Mouse (Mus musculus) liver, embryonic 14.5 days (tissue): ENCODE measurements at regions not wholly inside any gene's neighbourhood (a gene's known extent, or its start where the extent isn't known, plus 50 kb on each side); places are given as distances from the start of the nearest gene placed in this dataset.

Experiments used
- ATAC-seq: fragments of 200-750 bp; cut with Nextera tagmentation; 2 replicates; pipeline ENCODE4 v1.8.0; 2017; ENCODE audit warnings: moderate number of reproducible peaks, mild to moderate bottlenecking, moderate library complexity; ENCODE audit not compliant: insufficient read depth
- DNase-seq, 3 experiments: peaks; one replicate each; pipeline ENCODE4 v3.0.0-alpha.2; 2012 to 2013; ENCODE audit warnings: low read depth in 3 of 3, low spot score in 3 of 3
- H3K27ac ChIP-seq: fragments of 300-500 bp; sonication (generic); 2 replicates; pipeline ENCODE4 v1.5.1; 2014; ENCODE audit warnings: moderate library complexity, mild to moderate bottlenecking, control low read depth, inconsistent platforms
- H3K27me3 ChIP-seq: fragments of 300-500 bp; sonication (generic); 2 replicates; pipeline ENCODE4 v1.6.1; 2014; ENCODE audit warnings: mild to moderate bottlenecking, low read length, moderate library complexity; ENCODE audit not compliant: control insufficient read depth, insufficient read depth
- H3K36me3 ChIP-seq: fragments of 300-500 bp; sonication (generic); replicated peaks from 2 replicates; pipeline ENCODE4 v1.6.1; 2014; ENCODE audit warnings: low read depth; ENCODE audit not compliant: control insufficient read depth, insufficient read depth
- H3K4me1 ChIP-seq, 2 experiments: fragments of 200-500 bp in 1 of 2; fragments of 300-500 bp in 1 of 2; sonication (generic) in 1 of 2; replicated peaks; 2 replicates each; pipeline ENCODE4 v1.6.1; 2012 to 2014; ENCODE audit warnings: antibody characterized with exemption in 1 of 2, inconsistent platforms in 1 of 2, low read length in 1 of 2; ENCODE audit not compliant: control insufficient read depth in 2 of 2, insufficient read depth in 2 of 2
- H3K4me2 ChIP-seq: fragments of 300-500 bp; sonication (generic); 2 replicates; pipeline ENCODE4 v1.6.1; 2014; ENCODE audit warnings: low read depth, mild to moderate bottlenecking, control low read depth, moderate library complexity
- H3K4me3 ChIP-seq, 2 experiments: fragments of 200-500 bp in 1 of 2; fragments of 300-500 bp in 1 of 2; sonication (generic) in 1 of 2; 2 replicates each; pipeline ENCODE4 v1.5.1; 2012 to 2014; ENCODE audit warnings: low read depth in 2 of 2, low read length in 2 of 2, mild to moderate bottlenecking in 2 of 2, control low read depth in 1 of 2, inconsistent platforms in 1 of 2, moderate library complexity in 1 of 2; ENCODE audit not compliant: insufficient read depth in 1 of 2
- H3K9ac ChIP-seq: fragments of 300-500 bp; sonication (generic); replicated peaks from 2 replicates; pipeline ENCODE4 v1.6.1; 2014; ENCODE audit warnings: mild to moderate bottlenecking, control low read depth, moderate library complexity
- H3K9me3 ChIP-seq: fragments of 300-500 bp; sonication (generic); 2 replicates; pipeline ENCODE4 v1.6.1; 2016; ENCODE audit warnings: low read length, mixed read lengths; ENCODE audit not compliant: control insufficient read depth
- CTCF ChIP-seq: IDR thresholded peaks from 2 replicates; pipeline ENCODE4 v1.5.1; 2016; ENCODE audit warnings: antibody characterized with exemption, low read depth, control low read depth
- EP300 ChIP-seq: IDR thresholded peaks from 2 replicates; pipeline ENCODE4 v1.6.1; 2016; ENCODE audit warnings: antibody characterized with exemption, low read depth
- WGBS: fragments of 180-500 bp; shearing (Covaris S2); extraction: QIAGEN DNeasy Blood & Tissue Kit; methylation state at CpG from one replicate; pipeline ENCODE4 v1.1.7; 2014; ENCODE audit not compliant: insufficient replicate concordance; 5-methylcytosine and 5-hydroxymethylcytosine counted together

GRCm38 (mm10) chr14:9000408-9001092, 334.5 kb upstream of the 4930452B06Rik start:
- Histone ChIP-seq H3K9me3 (no peaks in the 10 kb centered on the region), H3K27ac (no peak overlapping the region), H3K27me3 (no peaks in the 10 kb centered on the region), H3K36me3 (no peaks in the 10 kb centered on the region), H3K9ac (no peak overlapping the region), H3K4me3 (no peak overlapping the region), H3K4me2 (no peak overlapping the region), H3K4me1 (no peaks in the 10 kb centered on the region)
- no peak for TF ChIP-seq EP300
- WGBS = 48% methylated on average over 3 of the region's 3 CpGs
- no peak for ATAC-seq
- no peak for DNase-seq

- ATAC-seq = no peak
- H3K4me1 ChIP-seq = no peaks in the 10 kb centered on the region
- WGBS = 80% methylated on average over 1 of the region's 1 CpGs
Measured at GRCm38 (mm10) chr14:8999815-9000214, 333.8 kb upstream of the 4930452B06Rik start.

GRCm38 (mm10) chr14:8993421-8993820, 327.4 kb upstream of the 4930452B06Rik start:
- no peaks in the 10 kb centered on the region for H3K4me1 ChIP-seq
- no peaks in the 10 kb centered on the region for H3K27me3 ChIP-seq
- H3K4me3 ChIP-seq = no peak overlapping the region
- 63% methylated on average over 1 of the region's 1 CpGs for WGBS
- H3K9ac ChIP-seq = no peak overlapping the region
- DNase-seq (no peak), ATAC-seq (no peak)
- no peak overlapping the region for H3K4me2 ChIP-seq
- H3K36me3 ChIP-seq = no peaks in the 10 kb centered on the region
- H3K9me3 ChIP-seq = no peaks in the 10 kb centered on the region
- H3K27ac ChIP-seq = no peak overlapping the region
- TF ChIP-seq CTCF = no peak
- TF ChIP-seq EP300 = no peak

More at GRCm38 (mm10) chr14:8999815-9000214, 333.8 kb upstream of the 4930452B06Rik start:
- no peak for DNase-seq
- Histone ChIP-seq H3K36me3 (no peaks in the 10 kb centered on the region), H3K4me3 (no peak overlapping the region), H3K9me3 (no peaks in the 10 kb centered on the region), H3K27ac (no peak overlapping the region), H3K9ac (no peak overlapping the region), H3K27me3 (no peaks in the 10 kb centered on the region), H3K4me2 (no peak overlapping the region)
- TF ChIP-seq CTCF = no peak
- no peak for TF ChIP-seq EP300

- Histone ChIP-seq H3K9ac (no peak overlapping the region), H3K27ac (no peak overlapping the region), H3K27me3 (no peaks in the 10 kb centered on the region), H3K4me3 (no peak overlapping the region), H3K36me3 (no peaks in the 10 kb centered on the region), H3K4me2 (no peak overlapping the region), H3K9me3 (no peaks in the 10 kb centered on the region), H3K4me1 (no peaks in the 10 kb centered on the region)
- 69% methylated on average over 4 of the region's 4 CpGs for WGBS
- ATAC-seq = no peak
- DNase-seq = no peak
- no peak for TF ChIP-seq CTCF
- no peak for TF ChIP-seq EP300
Measured at GRCm38 (mm10) chr14:8985086-8985793, 319.2 kb upstream of the 4930452B06Rik start.

- WGBS = 59% methylated on average over 2 of the region's 2 CpGs
- no peaks in the 10 kb centered on the region for H3K9me3 ChIP-seq
- no peak overlapping the region for H3K9ac ChIP-seq
- TF ChIP-seq EP300 (no peak), CTCF (no peak)
- no peaks in the 10 kb centered on the region for H3K4me1 ChIP-seq
- no peaks in the 10 kb centered on the region for H3K27me3 ChIP-seq
- no peak overlapping the region for H3K4me2 ChIP-seq
- ATAC-seq (no peak), DNase-seq (no peak)
- no peak overlapping the region for H3K4me3 ChIP-seq
- no peaks in the 10 kb centered on the region for H3K36me3 ChIP-seq
- no peak overlapping the region for H3K27ac ChIP-seq
Measured at GRCm38 (mm10) chr14:8961554-8961953, 295.5 kb upstream of the 4930452B06Rik start.
